Mouse (Mus musculus): ENCODE measurements around the gene Fam71a. TPM values are rescaled to one million over a fixed set of nuclear protein-coding genes. Genes with fewer than 3 reads are reported as not detected.

Gene Fam71a
- polyA plus RNA-seq, 1 experiment from 2014 or later, result not detected

DNA sequence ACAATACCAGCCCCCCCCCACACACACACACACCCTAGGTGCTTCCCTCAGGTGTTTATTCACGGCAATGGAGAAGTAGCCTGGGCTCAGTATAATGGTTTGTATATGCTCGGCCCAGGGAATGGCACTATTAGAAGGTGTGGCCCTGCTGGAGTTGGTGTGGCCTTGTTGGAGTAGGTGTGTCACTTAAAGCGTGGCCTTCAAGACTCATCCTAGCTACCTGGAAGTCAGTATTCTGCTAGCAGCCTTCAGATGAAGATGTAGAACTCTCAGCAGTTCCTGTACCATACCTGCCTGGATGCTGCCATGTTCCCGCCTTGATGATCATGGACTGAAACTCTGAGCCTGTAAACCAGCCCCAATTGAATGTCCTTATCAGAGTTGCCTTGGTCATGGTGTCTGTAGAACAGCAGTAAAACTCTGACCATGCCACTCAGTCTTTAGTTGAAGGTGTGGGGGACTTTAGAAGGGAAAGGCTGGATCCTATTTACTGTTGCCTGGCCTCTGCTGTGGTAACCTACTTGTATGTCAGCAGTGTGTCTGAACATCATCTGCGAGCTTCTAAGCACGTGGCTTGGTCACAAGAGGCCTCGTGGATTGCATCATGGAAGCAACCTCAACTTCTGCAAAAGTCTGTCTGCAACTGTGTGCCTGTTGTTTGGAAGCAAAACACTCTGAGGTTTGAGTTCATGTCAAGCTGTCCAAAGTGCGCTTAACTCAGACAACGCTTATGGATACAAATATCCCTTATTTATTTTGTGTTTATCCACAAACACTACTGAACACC, 36.4 kb upstream of the Fam71a start:
- no peaks in the 10 kb centered on the region for H3K4me1 ChIP-seq (replicated peaks; ENCODE audit: insufficient read depth, low read length)
- no peak overlapping the region for H3K27ac ChIP-seq
- WGBS, result 85% methylated on average over 9 of the region's 9 CpGs
- no peaks in the 10 kb centered on the region for H3K36me3 ChIP-seq (ENCODE audit: insufficient read depth, low read length)
- no peaks in the 10 kb centered on the region for H3K27me3 ChIP-seq (ENCODE audit: insufficient read depth, low read length)
- no peak overlapping the region for H3K9ac ChIP-seq (ENCODE audit: low read depth, low read length)
- no peak overlapping the region for H3K4me3 ChIP-seq (replicated peaks; ENCODE audit: low read depth, low read length)
- no peak for TF ChIP-seq CTCF (IDR thresholded peaks at IDR 0.05; ENCODE audit: low read depth)
- H3K4me2 ChIP-seq (ENCODE audit: low read length), result no peak overlapping the region
- H3K9me3 ChIP-seq (replicated peaks; ENCODE audit: low read length), result no peaks in the 10 kb centered on the region
- DNase-seq (ENCODE audit: low spot score) (no peak), ATAC-seq (replicated peaks; ENCODE audit: low FRiP score, low read depth) (no peak)

DNA sequence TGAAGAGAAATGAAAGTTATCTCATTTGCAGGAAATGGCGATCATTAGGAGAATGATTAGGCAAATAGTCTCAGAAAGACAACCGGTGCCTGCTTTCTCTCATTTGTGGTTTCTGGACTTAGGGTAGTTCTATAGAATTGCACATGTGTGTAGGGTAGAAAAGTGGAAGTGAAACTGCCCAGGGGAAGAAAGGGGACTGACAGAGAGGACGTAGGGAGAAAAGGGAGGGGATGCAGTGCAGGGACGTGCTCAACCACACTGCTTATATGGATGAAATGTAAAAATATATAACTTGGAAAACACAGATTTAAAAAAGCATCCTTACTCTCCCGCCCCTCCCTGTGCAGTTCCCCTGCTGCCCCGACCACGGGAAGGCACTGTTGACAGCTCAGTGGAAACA, 33.3 kb upstream of the Fam71a start:
- H3K27ac ChIP-seq, result no peak overlapping the region
- no peaks in the 10 kb centered on the region for H3K9me3 ChIP-seq (replicated peaks; ENCODE audit: low read length)
- no peak overlapping the region for H3K4me2 ChIP-seq (ENCODE audit: low read length)
- ATAC-seq (replicated peaks; ENCODE audit: low FRiP score, low read depth), result no peak
- H3K9ac ChIP-seq (ENCODE audit: low read depth, low read length), result no peak overlapping the region
- WGBS, result 74% methylated on average over 7 of the region's 7 CpGs
- 0 out of 2 replicates have a peak, but pooled peaks cover 4% of the 10 kb centered on the region for H3K4me1 ChIP-seq (replicated peaks; ENCODE audit: insufficient read depth, low read length)
- TF ChIP-seq CTCF (IDR thresholded peaks at IDR 0.05; ENCODE audit: low read depth), result no peak
- no peak for DNase-seq (ENCODE audit: low spot score)
- no peaks in the 10 kb centered on the region for H3K36me3 ChIP-seq (ENCODE audit: insufficient read depth, low read length)
- no peak overlapping the region for H3K4me3 ChIP-seq (replicated peaks; ENCODE audit: low read depth, low read length)
- H3K27me3 ChIP-seq (ENCODE audit: insufficient read depth, low read length), result no peaks in the 10 kb centered on the region

DNA sequence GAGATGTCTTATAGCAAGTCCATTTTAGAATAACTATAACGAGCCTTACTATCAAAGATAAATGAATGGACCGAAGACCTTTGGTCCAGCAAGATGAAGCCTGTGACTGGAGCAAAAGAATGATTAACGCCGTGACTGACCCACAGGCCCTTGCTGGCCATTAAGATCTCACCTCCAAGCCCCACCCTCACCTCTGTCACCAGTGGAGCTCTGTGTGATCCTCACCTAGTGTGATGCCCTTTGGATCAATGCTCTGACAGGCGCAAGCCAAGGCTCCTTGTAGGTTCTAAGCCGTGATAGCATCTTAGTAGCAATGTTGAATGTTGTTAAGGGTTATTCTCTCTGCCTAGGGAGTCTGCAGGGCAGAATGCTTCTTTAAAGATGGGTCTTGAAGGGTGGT, 31.4 kb upstream of the Fam71a start:
- TF ChIP-seq CTCF (IDR thresholded peaks at IDR 0.05; ENCODE audit: low read depth), result no peak
- ATAC-seq (replicated peaks; ENCODE audit: low FRiP score, low read depth) (no peak), DNase-seq (ENCODE audit: low spot score) (no peak)
- 0 out of 2 replicates have a peak, but pooled peaks cover 4% of the 10 kb centered on the region for H3K4me1 ChIP-seq (replicated peaks; ENCODE audit: insufficient read depth, low read length)
- H3K9ac ChIP-seq (ENCODE audit: low read depth, low read length), result no peak overlapping the region
- H3K4me2 ChIP-seq (ENCODE audit: low read length), result no peak overlapping the region
- no peaks in the 10 kb centered on the region for H3K36me3 ChIP-seq (ENCODE audit: insufficient read depth, low read length)
- H3K27me3 ChIP-seq (ENCODE audit: insufficient read depth, low read length), result no peaks in the 10 kb centered on the region
- no peak overlapping the region for H3K4me3 ChIP-seq (replicated peaks; ENCODE audit: low read depth, low read length)
- no peak overlapping the region for H3K27ac ChIP-seq
- no peaks in the 10 kb centered on the region for H3K9me3 ChIP-seq (replicated peaks; ENCODE audit: low read length)
- 87% methylated on average over 6 of the region's 6 CpGs for WGBS

DNA sequence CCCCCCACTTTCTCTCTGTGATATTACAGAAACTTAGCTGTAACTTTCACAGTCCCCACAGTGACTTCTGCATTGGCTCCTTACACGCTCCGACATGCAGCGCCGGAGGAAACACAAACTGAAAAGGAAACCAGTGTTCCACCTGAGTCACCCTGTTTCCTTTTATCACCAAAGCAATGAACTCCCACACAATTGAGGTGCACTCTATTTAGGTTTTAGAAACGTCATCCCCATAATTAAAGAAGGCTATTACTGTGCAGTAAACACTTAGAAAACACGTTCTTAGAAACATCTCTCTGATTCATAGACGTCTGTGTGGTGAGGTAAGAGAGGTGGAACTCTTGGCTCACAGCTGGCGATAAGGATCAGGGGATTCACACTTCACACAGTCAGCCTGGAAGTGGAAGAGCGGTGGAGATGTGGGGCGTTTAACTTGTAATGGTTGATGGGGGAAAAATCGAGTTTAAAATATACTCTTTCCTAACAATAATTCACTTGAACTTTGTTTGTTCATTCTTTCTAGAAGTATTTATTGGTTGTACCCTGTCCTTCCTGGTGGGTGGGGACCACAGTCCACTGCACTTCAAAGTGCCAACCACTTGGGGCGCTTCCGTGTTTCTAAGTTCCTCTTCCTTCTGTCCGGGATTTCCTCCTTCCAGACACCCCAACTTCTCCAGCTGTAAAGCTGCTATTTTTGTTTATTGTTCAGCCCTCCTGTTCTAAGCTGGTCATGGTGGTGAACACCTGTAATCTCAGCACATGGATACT, 29.2 kb upstream of the Fam71a start:
- no peak overlapping the region for H3K9ac ChIP-seq (ENCODE audit: low read depth, low read length)
- no peak overlapping the region for H3K4me3 ChIP-seq (replicated peaks; ENCODE audit: low read depth, low read length)
- peak; percentile 59 for TF ChIP-seq CTCF (IDR thresholded peaks at IDR 0.05; ENCODE audit: low read depth)
- WGBS, result 9% methylated on average over 14 of the region's 14 CpGs
- H3K27me3 ChIP-seq (ENCODE audit: insufficient read depth, low read length), result no peaks in the 10 kb centered on the region
- H3K36me3 ChIP-seq (ENCODE audit: insufficient read depth, low read length), result no peaks in the 10 kb centered on the region
- no peak overlapping the region for H3K27ac ChIP-seq
- DNase-seq (ENCODE audit: low spot score) (peak; percentile 81), ATAC-seq (replicated peaks; ENCODE audit: low FRiP score, low read depth) (peak; percentile 71)
- peak overlapping the region; percentile 47 for H3K4me2 ChIP-seq (ENCODE audit: low read length)
- 0 out of 2 replicates have a peak, but pooled peaks cover 4% of the 10 kb centered on the region for H3K4me1 ChIP-seq (replicated peaks; ENCODE audit: insufficient read depth, low read length)
- no peaks in the 10 kb centered on the region for H3K9me3 ChIP-seq (replicated peaks; ENCODE audit: low read length)

DNA sequence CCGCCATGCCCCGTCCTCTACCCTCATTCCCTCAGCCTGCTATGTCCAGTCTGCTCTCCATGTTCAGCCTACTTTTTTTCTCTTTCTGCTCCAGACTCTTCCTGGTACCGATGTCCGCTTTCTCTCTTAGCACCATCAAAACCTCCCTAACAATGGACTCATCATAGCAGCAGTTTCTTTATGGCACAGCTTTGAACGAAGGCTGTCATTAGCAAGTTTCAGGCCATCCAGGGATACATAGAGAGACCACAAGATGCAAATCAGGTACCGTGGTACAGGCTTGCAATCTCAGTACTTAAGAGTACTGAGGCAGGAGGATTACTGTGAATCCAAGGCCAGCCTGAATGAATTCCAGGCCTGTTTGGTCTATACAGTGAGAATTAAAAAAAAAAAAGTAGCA, 28.1 kb upstream of the Fam71a start:
- Histone ChIP-seq H3K4me3 (replicated peaks; ENCODE audit: low read depth, low read length) (no peak overlapping the region), H3K27me3 (ENCODE audit: insufficient read depth, low read length) (no peaks in the 10 kb centered on the region), H3K4me1 (replicated peaks; ENCODE audit: insufficient read depth, low read length) (0 out of 2 replicates have a peak, but pooled peaks cover 4% of the 10 kb centered on the region), H3K27ac (no peak overlapping the region), H3K36me3 (ENCODE audit: insufficient read depth, low read length) (no peaks in the 10 kb centered on the region), H3K4me2 (ENCODE audit: low read length) (no peak overlapping the region), H3K9ac (ENCODE audit: low read depth, low read length) (no peak overlapping the region), H3K9me3 (replicated peaks; ENCODE audit: low read length) (no peaks in the 10 kb centered on the region)
- ATAC-seq (replicated peaks; ENCODE audit: low FRiP score, low read depth) (no peak), DNase-seq (ENCODE audit: low spot score) (no peak)
- 88% methylated on average over 6 of the region's 6 CpGs for WGBS
- TF ChIP-seq CTCF (IDR thresholded peaks at IDR 0.05; ENCODE audit: low read depth), result no peak

DNA sequence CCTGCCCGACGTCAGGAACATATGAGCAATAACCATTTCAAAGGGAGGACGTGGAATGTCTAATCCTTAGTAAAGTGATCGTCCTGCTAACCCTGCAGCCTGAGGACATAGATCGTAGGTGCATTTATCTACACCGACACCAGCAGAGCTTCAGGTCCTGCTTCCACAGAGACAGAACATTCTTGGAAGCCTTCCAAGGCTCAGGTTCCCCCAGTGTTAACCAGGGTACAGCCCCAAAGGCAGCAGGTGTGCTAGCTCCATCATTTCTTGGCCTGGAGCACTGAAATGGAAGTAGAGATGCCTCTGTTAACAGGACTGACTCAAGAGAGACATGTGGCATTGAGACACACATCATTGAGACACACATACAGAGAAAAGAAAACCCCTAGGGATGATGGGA, 27.6 kb upstream of the Fam71a start:
- Histone ChIP-seq H3K4me2 (ENCODE audit: low read length) (no peak overlapping the region), H3K4me1 (replicated peaks; ENCODE audit: insufficient read depth, low read length) (0 out of 2 replicates have a peak, but pooled peaks cover 4% of the 10 kb centered on the region), H3K27me3 (ENCODE audit: insufficient read depth, low read length) (0 out of 2 replicates have a peak, but pooled peaks cover under 1% of the 10 kb centered on the region), H3K9ac (ENCODE audit: low read depth, low read length) (no peak overlapping the region), H3K4me3 (replicated peaks; ENCODE audit: low read depth, low read length) (no peak overlapping the region), H3K9me3 (replicated peaks; ENCODE audit: low read length) (no peaks in the 10 kb centered on the region), H3K36me3 (ENCODE audit: insufficient read depth, low read length) (no peaks in the 10 kb centered on the region), H3K27ac (no peak overlapping the region)
- no peak for TF ChIP-seq CTCF (IDR thresholded peaks at IDR 0.05; ENCODE audit: low read depth)
- no peak for ATAC-seq (replicated peaks; ENCODE audit: low FRiP score, low read depth)
- DNase-seq (ENCODE audit: low spot score), result no peak
- 53% methylated on average over 6 of the region's 6 CpGs for WGBS

All from kidney, postnatal 0 days (tissue).